Mouse (Mus musculus): ENCODE results near the gene Lao1.

DNA sequence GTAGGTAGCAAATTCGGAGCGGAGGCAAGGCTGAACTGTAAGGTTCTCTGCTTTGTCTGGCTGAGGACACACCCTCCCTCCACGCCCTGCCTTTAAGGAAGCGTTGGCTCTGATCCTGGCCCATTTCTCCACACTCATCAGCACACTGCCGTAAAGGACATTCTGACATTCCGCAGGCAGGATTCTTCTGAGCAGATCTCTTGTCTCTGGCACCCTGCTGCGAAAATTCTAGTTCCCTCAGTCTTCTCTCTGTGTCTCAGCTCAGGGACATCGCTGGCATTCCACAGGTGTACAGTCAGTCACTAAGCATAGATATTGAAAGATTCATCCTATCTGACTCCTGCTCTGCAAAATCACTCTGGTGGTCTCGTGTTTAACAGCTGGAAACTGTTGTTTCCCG lies 40.3 kb downstream of the Lao1 start:
- TF ChIP-seq CTCF (IDR thresholded peaks at IDR 0.05; ENCODE audit: borderline replicate concordance, extremely low read depth, insufficient read depth, insufficient read length) = no peak
- no peak for TF ChIP-seq POLR2A (IDR thresholded peaks at IDR 0.05; ENCODE audit: borderline replicate concordance, extremely low read depth, insufficient read depth, insufficient read length, poor library complexity, severe bottlenecking)
